Mouse (Mus musculus) liver, embryonic 12.5 days (tissue): ENCODE results near the gene Ppm1h. TPM values are rescaled to one million over a fixed set of nuclear protein-coding genes. Genes with fewer than 3 reads are reported as not detected.

Experiments
- ATAC-seq: fragments of 200-750 bp; cut with Nextera tagmentation; 2 replicates; pipeline ENCODE4 v1.8.0; 2017; ENCODE audit warnings: moderate number of reproducible peaks, mild to moderate bottlenecking, moderate library complexity
- H3K27ac ChIP-seq: fragments of 300-500 bp; sonication (generic); 2 replicates; pipeline ENCODE4 v1.5.1; 2016; ENCODE audit warnings: mild to moderate bottlenecking
- H3K27me3 ChIP-seq: fragments of 300-500 bp; sonication (generic); replicated peaks from 2 replicates; pipeline ENCODE4 v1.6.1; 2016; ENCODE audit warnings: mild to moderate bottlenecking, moderate library complexity
- H3K36me3 ChIP-seq: fragments of 300-500 bp; sonication (generic); 2 replicates; pipeline ENCODE4 v1.6.1; 2016; ENCODE audit warnings: mild to moderate bottlenecking, moderate library complexity
- H3K4me1 ChIP-seq: fragments of 300-500 bp; sonication (generic); 2 replicates; pipeline ENCODE4 v1.6.1; 2016
- H3K4me2 ChIP-seq: fragments of 300-500 bp; sonication (generic); 2 replicates; pipeline ENCODE4 v1.6.1; 2016; ENCODE audit warnings: mild to moderate bottlenecking, moderate library complexity
- H3K4me3 ChIP-seq: fragments of 300-500 bp; sonication (generic); 2 replicates; pipeline ENCODE4 v1.5.1; 2016; ENCODE audit warnings: mild to moderate bottlenecking, moderate library complexity
- H3K9ac ChIP-seq: fragments of 300-500 bp; sonication (generic); 2 replicates; pipeline ENCODE4 v1.6.1; 2016; ENCODE audit warnings: mild to moderate bottlenecking, moderate library complexity
- H3K9me3 ChIP-seq: fragments of 300-500 bp; sonication (generic); replicated peaks from 2 replicates; pipeline ENCODE4 v1.6.1; 2016; ENCODE audit warnings: mild to moderate bottlenecking, moderate library complexity
- WGBS: fragments of 180-500 bp; shearing (Covaris S2); methylation state at CpG from one replicate; pipeline ENCODE4 v1.1.7; 2016; ENCODE audit not compliant: insufficient replicate concordance; 5-methylcytosine and 5-hydroxymethylcytosine counted together
- polyA plus RNA-seq: library from polyadenylated mRNA; unstranded; fragments of >200 nt; fragmentation: Nextera tagmentation; extraction: Ambion mirVana; gene quantifications from 2 replicates; pipeline ENCODE4 v1.2.1, GENCODE M21; 2016

Ppm1h gene
- polyA plus RNA-seq, 1 experiment from 2014 or later = 1.6 TPM

GRCm38 (mm10) chr10:122830638-122831037 is 152.1 kb downstream of the Ppm1h start:
- H3K4me2 ChIP-seq = no peak overlapping the region
- no peak overlapping the region for H3K4me3 ChIP-seq
- H3K4me1 ChIP-seq = no peaks in the 10 kb centered on the region
- ATAC-seq = no peak
- H3K27ac ChIP-seq = no peak overlapping the region
- 74% methylated on average over 10 of the region's 10 CpGs for WGBS
- no peaks in the 10 kb centered on the region for H3K36me3 ChIP-seq
- H3K9me3 ChIP-seq = no peaks in the 10 kb centered on the region
- no peak overlapping the region for H3K9ac ChIP-seq
- no peaks in the 10 kb centered on the region for H3K27me3 ChIP-seq

GRCm38 (mm10) chr10:122842014-122842413 is 163.5 kb downstream of the Ppm1h start:
- H3K27ac ChIP-seq = no peak overlapping the region
- WGBS = 80% methylated on average over 8 of the region's 8 CpGs
- no peak overlapping the region for H3K4me2 ChIP-seq
- H3K4me3 ChIP-seq = no peak overlapping the region
- no peaks in the 10 kb centered on the region for H3K27me3 ChIP-seq
- H3K36me3 ChIP-seq = no peaks in the 10 kb centered on the region
- H3K9ac ChIP-seq = no peak overlapping the region
- no peak for ATAC-seq
- H3K4me1 ChIP-seq = no peaks in the 10 kb centered on the region
- 0 out of 2 replicates have a peak, but pooled peaks cover 2% of the 10 kb centered on the region for H3K9me3 ChIP-seq

- H3K4me1 ChIP-seq = no peaks in the 10 kb centered on the region
- no peak overlapping the region for H3K4me3 ChIP-seq
- no peak overlapping the region for H3K4me2 ChIP-seq
- H3K27ac ChIP-seq = no peak overlapping the region
- no peak overlapping the region for H3K9ac ChIP-seq
- no peak for ATAC-seq
- no peaks in the 10 kb centered on the region for H3K36me3 ChIP-seq
- H3K27me3 ChIP-seq = no peaks in the 10 kb centered on the region
- H3K9me3 ChIP-seq = 0 out of 2 replicates have a peak, but pooled peaks cover 2% of the 10 kb centered on the region
- WGBS = 79% methylated on average over 8 of the region's 8 CpGs
Observed at GRCm38 (mm10) chr10:122842961-122843360, 164.4 kb downstream of the Ppm1h start.

- Histone ChIP-seq H3K27me3 (no peaks in the 10 kb centered on the region), H3K36me3 (no peaks in the 10 kb centered on the region), H3K9ac (no peak overlapping the region), H3K27ac (no peak overlapping the region), H3K4me1 (no peaks in the 10 kb centered on the region), H3K9me3 (no peaks in the 10 kb centered on the region), H3K4me2 (no peak overlapping the region), H3K4me3 (no peak overlapping the region)
- 51% methylated on average over 7 of the region's 7 CpGs for WGBS
- ATAC-seq = no peak
Observed at GRCm38 (mm10) chr10:122845471-122845870, 166.9 kb downstream of the Ppm1h start.

GRCm38 (mm10) chr10:122846476-122846875 is 167.9 kb downstream of the Ppm1h start:
- 83% methylated on average over 1 of the region's 1 CpGs for WGBS
- Histone ChIP-seq H3K9ac (no peak overlapping the region), H3K4me2 (no peak overlapping the region), H3K27ac (no peak overlapping the region), H3K36me3 (no peaks in the 10 kb centered on the region), H3K27me3 (no peaks in the 10 kb centered on the region), H3K4me1 (no peaks in the 10 kb centered on the region), H3K9me3 (no peaks in the 10 kb centered on the region), H3K4me3 (no peak overlapping the region)
- ATAC-seq = no peak

- no peak overlapping the region for H3K27ac ChIP-seq
- 62% methylated on average over 2 of the region's 2 CpGs for WGBS
- no peak for ATAC-seq
Observed at GRCm38 (mm10) chr10:122848020-122848457, 169.5 kb downstream of the Ppm1h start.

GRCm38 (mm10) chr10:122851267-122852160 is 173.0 kb downstream of the Ppm1h start:
- Histone ChIP-seq H3K27ac (no peak overlapping the region), H3K4me3 (no peak overlapping the region), H3K4me2 (no peak overlapping the region), H3K4me1 (peaks cover 15% of the 10 kb centered on the region; the same call in 1 of the 2 replicates), H3K27me3 (no peaks in the 10 kb centered on the region), H3K9me3 (no peaks in the 10 kb centered on the region), H3K36me3 (no peaks in the 10 kb centered on the region), H3K9ac (no peak overlapping the region)
- 70% methylated on average over 16 of the region's 16 CpGs for WGBS
- no peak for ATAC-seq

More at GRCm38 (mm10) chr10:122848020-122848457, 169.5 kb downstream of the Ppm1h start:
- H3K4me3 ChIP-seq = no peak overlapping the region
- no peak overlapping the region for H3K4me2 ChIP-seq
- no peaks in the 10 kb centered on the region for H3K9me3 ChIP-seq
- H3K4me1 ChIP-seq = no peaks in the 10 kb centered on the region
- no peaks in the 10 kb centered on the region for H3K36me3 ChIP-seq
- no peaks in the 10 kb centered on the region for H3K27me3 ChIP-seq
- H3K9ac ChIP-seq = no peak overlapping the region

- Histone ChIP-seq H3K9ac (no peak overlapping the region), H3K4me1 (peaks cover 15% of the 10 kb centered on the region; the same call in 1 of the 2 replicates), H3K9me3 (no peaks in the 10 kb centered on the region), H3K4me2 (no peak overlapping the region), H3K27me3 (no peaks in the 10 kb centered on the region), H3K4me3 (no peak overlapping the region), H3K36me3 (no peaks in the 10 kb centered on the region), H3K27ac (no peak overlapping the region)
- WGBS = 41% methylated on average over 6 of the region's 6 CpGs
- no peak for ATAC-seq
Observed at GRCm38 (mm10) chr10:122854571-122854970, 176.0 kb downstream of the Ppm1h start.

- H3K4me1 ChIP-seq = peaks cover 15% of the 10 kb centered on the region; the same call in 1 of the 2 replicates
- no peaks in the 10 kb centered on the region for H3K36me3 ChIP-seq
- H3K27me3 ChIP-seq = no peaks in the 10 kb centered on the region
- ATAC-seq = no peak
- no peak overlapping the region for H3K4me3 ChIP-seq
- 19% methylated on average over 4 of the region's 4 CpGs for WGBS
- no peak overlapping the region for H3K27ac ChIP-seq
- H3K9ac ChIP-seq = no peak overlapping the region
- no peaks in the 10 kb centered on the region for H3K9me3 ChIP-seq
- H3K4me2 ChIP-seq = no peak overlapping the region
Observed at GRCm38 (mm10) chr10:122855149-122855548, 176.6 kb downstream of the Ppm1h start.

GRCm38 (mm10) chr10:122856040-122856764 is 177.6 kb downstream of the Ppm1h start:
- no peak for ATAC-seq
- 50% methylated on average over 17 of the region's 17 CpGs for WGBS
- H3K4me2 ChIP-seq = no peak overlapping the region
- no peak overlapping the region for H3K9ac ChIP-seq
- H3K4me1 ChIP-seq = peaks cover 15% of the 10 kb centered on the region; the same call in 1 of the 2 replicates
- H3K36me3 ChIP-seq = no peaks in the 10 kb centered on the region
- H3K27ac ChIP-seq = no peak overlapping the region
- no peaks in the 10 kb centered on the region for H3K9me3 ChIP-seq
- no peak overlapping the region for H3K4me3 ChIP-seq
- H3K27me3 ChIP-seq = no peaks in the 10 kb centered on the region

- Histone ChIP-seq H3K4me2 (no peak overlapping the region), H3K4me3 (no peak overlapping the region), H3K4me1 (peaks cover 15% of the 10 kb centered on the region; the same call in 1 of the 2 replicates), H3K36me3 (no peaks in the 10 kb centered on the region), H3K27ac (no peak overlapping the region), H3K9ac (no peak overlapping the region), H3K9me3 (no peaks in the 10 kb centered on the region), H3K27me3 (no peaks in the 10 kb centered on the region)
- WGBS = 78% methylated on average over 15 of the region's 15 CpGs
- no peak for ATAC-seq
Observed at GRCm38 (mm10) chr10:122857155-122857554, 178.6 kb downstream of the Ppm1h start.
